Mouse (Mus musculus) midbrain, embryonic 10.5 days (tissue): Measurements from ENCODE around the gene Apmap. TPM values are rescaled to one million over a fixed set of nuclear protein-coding genes. Genes with fewer than 3 reads are reported as not detected.

Experiments
- DNase-seq: peaks from one replicate; pipeline ENCODE4 v3.0.0-alpha.2; 2017; ENCODE audit warnings: low spot score
- H3K27ac ChIP-seq: fragments of 300-500 bp; sonication (generic); replicated peaks from 2 replicates; pipeline ENCODE4 v1.5.1; 2016; ENCODE audit warnings: mild to moderate bottlenecking
- H3K27me3 ChIP-seq: fragments of 300-500 bp; sonication (generic); 2 replicates; pipeline ENCODE4 v1.6.1; 2016; ENCODE audit warnings: low read depth, mild to moderate bottlenecking; ENCODE audit not compliant: poor library complexity, severe bottlenecking
- H3K36me3 ChIP-seq: fragments of 300-500 bp; sonication (generic); 2 replicates; pipeline ENCODE4 v1.6.1; 2016; ENCODE audit warnings: mild to moderate bottlenecking, moderate library complexity
- H3K4me1 ChIP-seq: fragments of 300-500 bp; sonication (generic); 2 replicates; pipeline ENCODE4 v1.6.1; 2016
- H3K4me3 ChIP-seq: fragments of 300-500 bp; sonication (generic); 2 replicates; pipeline ENCODE4 v1.5.1; 2016; ENCODE audit warnings: mild to moderate bottlenecking, moderate library complexity
- H3K9me3 ChIP-seq: fragments of 300-500 bp; sonication (generic); replicated peaks from 2 replicates; pipeline ENCODE4 v1.6.1; 2016; ENCODE audit warnings: mild to moderate bottlenecking
- WGBS: fragments of 180-500 bp; shearing (Covaris S2); methylation state at CpG from one replicate; pipeline ENCODE4 v1.1.7; 2016; 5-methylcytosine and 5-hydroxymethylcytosine counted together
- polyA plus RNA-seq: library from polyadenylated mRNA; unstranded; fragments of >200 nt; fragmentation: Nextera tagmentation; extraction: Ambion mirVana; gene quantifications from 2 replicates; pipeline ENCODE4 v1.2.1, GENCODE M21; 2016

Apmap gene
- polyA plus RNA-seq, 1 experiment from 2014 or later = 35.6 TPM

- Histone ChIP-seq H3K9me3 (no peaks in the 10 kb centered on the region), H3K27me3 (no peaks in the 10 kb centered on the region), H3K27ac (peak overlapping the region; percentile 65), H3K4me3 (no peak overlapping the region), H3K4me1 (peaks cover 14% of the 10 kb centered on the region), H3K36me3 (no peaks in the 10 kb centered on the region)
- WGBS = 72% methylated on average over 8 of the region's 8 CpGs
- peak; percentile 38 for DNase-seq
Observed at GRCm38 (mm10) chr2:150643726-150644415, 35.5 kb upstream of the Apmap start.

DNA sequence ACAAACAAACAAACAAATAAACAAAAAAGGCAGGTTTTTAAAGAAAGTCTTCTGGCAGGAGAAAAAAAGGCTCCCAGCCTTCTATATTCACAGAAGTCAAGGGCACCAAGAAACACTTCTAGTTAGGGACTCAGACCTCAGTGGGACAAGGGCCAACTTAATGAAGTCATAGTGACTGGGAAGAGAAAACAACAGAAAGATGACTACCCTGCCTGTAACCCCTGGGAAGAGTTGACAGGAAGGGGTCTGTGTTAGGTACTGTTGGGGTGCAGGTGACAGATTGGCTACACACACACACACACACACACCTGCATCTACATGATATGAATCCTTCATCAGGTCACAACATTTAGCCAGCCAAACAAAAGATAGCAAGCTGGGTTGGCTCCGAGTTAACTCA, 34.8 kb upstream of the Apmap start:
- Histone ChIP-seq H3K4me3 (no peak overlapping the region), H3K27ac (peak overlapping the region; percentile 65), H3K9me3 (no peaks in the 10 kb centered on the region), H3K27me3 (no peaks in the 10 kb centered on the region), H3K4me1 (peaks cover 17% of the 10 kb centered on the region), H3K36me3 (no peaks in the 10 kb centered on the region)
- WGBS = 93% methylated on average over 1 of the region's 1 CpGs
- no peak for DNase-seq

DNA sequence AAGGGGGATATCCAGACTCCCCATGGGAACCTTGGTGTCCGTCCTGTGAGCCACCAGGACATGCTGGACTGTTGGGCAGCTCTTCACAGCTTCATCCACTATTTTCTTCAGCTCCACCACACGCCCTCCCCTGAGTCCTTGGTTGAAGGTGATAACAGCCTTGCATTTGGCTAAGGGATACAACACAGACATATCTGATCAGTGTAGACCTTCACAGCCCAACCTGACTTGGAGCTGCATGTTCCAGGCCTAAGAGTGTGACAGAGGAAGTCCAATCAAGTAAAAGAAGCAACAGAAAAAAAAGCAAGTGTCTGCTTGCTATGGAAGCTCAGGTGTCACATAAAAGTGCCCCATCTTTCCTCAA, 30.0 kb upstream of the Apmap start:
- peak overlapping the region; percentile 82 for H3K27ac ChIP-seq
- peaks cover 4% of the 10 kb centered on the region; the same call in 1 of the 2 replicates for H3K36me3 ChIP-seq
- H3K27me3 ChIP-seq = no peaks in the 10 kb centered on the region
- H3K4me3 ChIP-seq = no peak overlapping the region; the same call in 1 of the 2 replicates
- no peaks in the 10 kb centered on the region; the same call in 1 of the 2 replicates for H3K9me3 ChIP-seq
- H3K4me1 ChIP-seq = peaks cover 19% of the 10 kb centered on the region
- WGBS = 39% methylated on average over 2 of the region's 2 CpGs
- DNase-seq = no peak

DNA sequence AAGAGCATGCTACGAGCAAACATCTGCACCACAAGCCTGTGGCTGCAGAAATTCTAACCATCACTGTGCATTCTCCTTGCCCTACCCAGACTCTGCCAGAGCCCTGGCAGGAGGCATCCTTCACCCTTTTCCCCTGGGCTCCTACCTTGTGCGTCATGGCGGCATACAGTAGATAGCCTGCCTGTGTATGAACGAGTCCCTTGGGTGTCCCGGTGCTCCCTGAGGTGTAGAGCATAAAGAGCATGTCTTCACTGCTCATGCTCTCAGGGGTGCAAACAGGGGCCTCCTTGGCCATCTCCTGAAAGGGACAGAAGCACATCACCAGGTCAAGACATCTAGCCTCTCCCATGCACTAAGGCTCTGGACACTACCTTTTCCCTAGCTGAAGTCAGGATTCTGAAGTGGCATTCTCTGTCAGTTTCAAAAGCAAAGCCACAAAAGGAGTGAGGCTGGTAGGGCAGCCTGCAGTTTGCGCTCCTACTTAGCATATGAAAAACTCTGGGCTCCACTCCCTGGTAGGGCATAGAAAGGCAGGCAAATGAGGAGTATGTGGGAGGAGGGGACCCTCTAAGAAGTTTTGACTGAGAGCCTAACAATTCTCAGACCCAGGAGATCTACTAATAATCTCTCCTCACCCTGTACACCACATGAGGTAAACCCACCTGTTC, 29.5 kb upstream of the Apmap start:
- peak; percentile 14 for DNase-seq
- WGBS = 51% methylated on average over 6 of the region's 6 CpGs
- H3K36me3 ChIP-seq = peaks cover 4% of the 10 kb centered on the region; the same call in 1 of the 2 replicates
- H3K4me1 ChIP-seq = peaks cover 19% of the 10 kb centered on the region
- no peaks in the 10 kb centered on the region; the same call in 1 of the 2 replicates for H3K9me3 ChIP-seq
- H3K27me3 ChIP-seq = no peaks in the 10 kb centered on the region
- peak overlapping the region; percentile 82 for H3K27ac ChIP-seq
- no peak overlapping the region; the same call in 1 of the 2 replicates for H3K4me3 ChIP-seq

- 74% methylated on average over 3 of the region's 3 CpGs for WGBS
- Histone ChIP-seq H3K4me3 (no peak overlapping the region), H3K36me3 (peaks cover 4% of the 10 kb centered on the region; the same call in 1 of the 2 replicates), H3K27ac (no peak overlapping the region), H3K27me3 (no peaks in the 10 kb centered on the region), H3K9me3 (no peaks in the 10 kb centered on the region; the same call in 1 of the 2 replicates), H3K4me1 (peaks cover 19% of the 10 kb centered on the region)
- DNase-seq = no peak
Observed at GRCm38 (mm10) chr2:150635877-150636446, 27.6 kb upstream of the Apmap start.

DNA sequence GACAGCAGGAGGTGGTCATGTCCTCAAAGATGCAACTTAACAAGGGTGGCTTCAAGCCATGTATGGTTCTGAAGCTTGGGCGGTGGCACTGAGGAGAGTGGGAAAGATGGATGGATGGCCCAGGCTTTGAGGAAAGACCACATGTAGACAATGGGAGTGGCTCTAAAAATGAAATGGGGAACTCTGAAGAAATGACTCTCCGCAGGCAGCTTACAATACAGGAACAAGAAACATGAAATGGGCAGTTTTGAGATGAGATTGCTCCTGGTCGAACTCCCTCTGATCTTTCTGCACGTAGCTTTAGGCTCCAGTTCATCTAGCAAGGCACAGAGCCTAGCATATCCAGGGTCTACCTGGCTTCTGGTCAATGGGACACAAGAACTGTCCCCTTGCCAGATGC, 20.9 kb upstream of the Apmap start:
- Histone ChIP-seq H3K9me3 (no peaks in the 10 kb centered on the region; the same call in 1 of the 2 replicates), H3K4me3 (no peak overlapping the region), H3K36me3 (peaks cover 4% of the 10 kb centered on the region; the same call in 1 of the 2 replicates), H3K27ac (no peak overlapping the region), H3K27me3 (no peaks in the 10 kb centered on the region), H3K4me1 (no peaks in the 10 kb centered on the region)
- no peak for DNase-seq
- WGBS = 92% methylated on average over 4 of the region's 4 CpGs

DNA sequence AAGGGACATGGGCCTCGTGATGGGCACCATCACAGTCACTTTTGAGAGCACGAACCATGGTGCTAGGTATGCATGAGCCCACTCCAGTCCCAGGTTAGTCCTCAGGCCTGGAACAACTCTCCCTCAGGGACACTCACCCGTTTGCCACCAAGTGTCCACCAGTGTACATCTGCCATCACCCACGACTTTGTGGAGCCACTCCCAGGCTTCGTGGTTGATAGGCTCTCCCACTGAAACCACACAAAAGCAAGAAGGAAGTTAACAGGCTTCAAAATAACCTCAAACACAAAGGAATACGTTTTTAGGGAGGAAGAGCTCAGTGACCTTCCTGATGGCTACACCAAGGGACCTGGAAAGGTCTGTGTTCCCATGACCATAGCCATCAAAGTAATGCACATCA, 18.8 kb upstream of the Apmap start:
- no peaks in the 10 kb centered on the region for H3K36me3 ChIP-seq
- no peaks in the 10 kb centered on the region for H3K27me3 ChIP-seq
- no peak for DNase-seq
- no peak overlapping the region for H3K4me3 ChIP-seq
- WGBS = 75% methylated on average over 6 of the region's 6 CpGs
- no peak overlapping the region for H3K27ac ChIP-seq
- H3K9me3 ChIP-seq = no peaks in the 10 kb centered on the region
- H3K4me1 ChIP-seq = no peaks in the 10 kb centered on the region

- no peak overlapping the region for H3K27ac ChIP-seq
- H3K4me3 ChIP-seq = no peak overlapping the region
- H3K4me1 ChIP-seq = no peaks in the 10 kb centered on the region
- DNase-seq = no peak
- WGBS = 94% methylated on average over 8 of the region's 8 CpGs
- no peaks in the 10 kb centered on the region for H3K9me3 ChIP-seq
- no peaks in the 10 kb centered on the region for H3K36me3 ChIP-seq
- H3K27me3 ChIP-seq = no peaks in the 10 kb centered on the region
Observed at GRCm38 (mm10) chr2:150624926-150625325, 16.6 kb upstream of the Apmap start.

DNA sequence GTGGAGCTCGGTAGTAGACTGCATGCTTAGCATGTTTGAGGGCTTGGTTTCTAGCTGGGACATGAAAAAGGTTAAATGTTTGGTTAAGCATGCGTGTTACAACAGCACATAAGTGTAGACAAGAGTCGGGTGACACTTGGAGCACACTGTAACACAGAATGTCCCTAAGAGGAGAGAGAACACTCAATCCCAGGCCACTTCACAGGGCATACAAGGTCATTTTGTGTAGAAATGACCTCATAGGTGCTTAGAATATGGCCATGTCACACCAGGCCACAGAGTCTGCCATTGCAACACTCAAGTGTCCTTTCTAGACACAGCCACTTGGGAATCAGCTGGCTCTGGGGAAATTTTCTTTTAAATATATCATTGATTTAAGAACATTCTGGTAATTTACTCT, 15.6 kb upstream of the Apmap start:
- Histone ChIP-seq H3K36me3 (no peaks in the 10 kb centered on the region), H3K4me1 (no peaks in the 10 kb centered on the region), H3K4me3 (no peak overlapping the region), H3K27me3 (no peaks in the 10 kb centered on the region), H3K27ac (no peak overlapping the region), H3K9me3 (no peaks in the 10 kb centered on the region)
- no peak for DNase-seq
- 92% methylated on average over 3 of the region's 3 CpGs for WGBS

DNA sequence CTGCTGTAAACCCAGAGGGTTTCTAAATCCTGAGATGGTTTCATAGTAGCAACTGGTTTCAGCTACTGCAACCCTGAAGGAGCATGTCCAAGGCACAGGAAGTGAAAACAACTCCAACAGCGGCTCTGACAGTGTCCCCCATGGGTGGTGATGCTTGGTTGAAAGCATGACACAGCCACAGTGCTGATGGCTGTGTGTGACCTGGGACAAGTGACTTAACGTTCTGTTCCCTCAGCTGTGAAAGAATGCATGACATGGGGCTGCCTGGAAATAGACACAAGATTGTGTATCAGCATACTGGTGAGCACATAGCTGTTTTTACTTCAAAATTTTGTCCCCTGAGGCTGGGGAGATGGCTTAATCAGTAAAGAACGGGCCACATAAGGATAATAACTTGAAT, 13.3 kb upstream of the Apmap start:
- no peaks in the 10 kb centered on the region for H3K36me3 ChIP-seq
- H3K27me3 ChIP-seq = no peaks in the 10 kb centered on the region
- DNase-seq = no peak
- 74% methylated on average over 3 of the region's 3 CpGs for WGBS
- H3K4me3 ChIP-seq = no peak overlapping the region
- no peak overlapping the region for H3K27ac ChIP-seq
- no peaks in the 10 kb centered on the region for H3K4me1 ChIP-seq
- no peaks in the 10 kb centered on the region for H3K9me3 ChIP-seq

DNA sequence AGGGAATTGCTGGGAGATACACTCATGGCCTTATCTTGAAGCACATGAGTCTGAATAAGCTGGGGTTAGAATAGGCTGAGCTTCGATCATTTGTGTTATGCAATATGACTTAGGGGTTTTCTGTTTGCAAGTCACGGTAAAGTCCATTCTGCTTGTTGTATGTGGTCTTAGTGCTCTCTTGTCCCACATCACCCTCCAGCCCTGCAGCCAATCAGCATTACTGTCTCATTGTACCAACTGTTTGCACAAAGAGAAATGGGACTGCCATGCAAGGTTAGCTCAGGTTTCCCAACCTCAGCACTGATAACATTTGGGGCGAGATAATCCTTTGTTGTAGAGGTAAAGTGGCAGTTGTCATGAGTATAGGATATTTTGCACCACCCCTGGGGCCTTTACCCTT, 1.7 kb upstream of the Apmap start:
- Histone ChIP-seq H3K4me1 (peaks cover 14% of the 10 kb centered on the region), H3K36me3 (no peaks in the 10 kb centered on the region), H3K27me3 (no peaks in the 10 kb centered on the region), H3K27ac (no peak overlapping the region), H3K9me3 (no peaks in the 10 kb centered on the region), H3K4me3 (no peak overlapping the region)
- DNase-seq = no peak
- WGBS = 82% methylated on average over 3 of the region's 3 CpGs

GRCm38 (mm10) chr2:150608872-150609560, 649 bp upstream of the Apmap start:
- H3K4me1 ChIP-seq = peaks cover 14% of the 10 kb centered on the region
- H3K4me3 ChIP-seq = peak overlapping the region; percentile 90
- no peaks in the 10 kb centered on the region for H3K36me3 ChIP-seq
- no peaks in the 10 kb centered on the region for H3K9me3 ChIP-seq
- no peaks in the 10 kb centered on the region for H3K27me3 ChIP-seq
- H3K27ac ChIP-seq = peak overlapping the region; percentile 74
- WGBS = 2% methylated on average over 10 of the region's 10 CpGs
- peak; percentile 53 for DNase-seq
